Mouse (Mus musculus) bone marrow, adult 2 months (tissue): ENCODE results near the gene Vav3. TPM values are rescaled to one million over a fixed set of nuclear protein-coding genes. Genes with fewer than 3 reads are reported as not detected.

Experiments
- H3K27ac ChIP-seq: fragments of 200-500 bp; 2 replicates; pipeline ENCODE4 v1.5.1; 2012; ENCODE audit warnings: low read depth, mild to moderate bottlenecking, control low read depth, inconsistent platforms, low read length; ENCODE audit not compliant: control insufficient read depth, poor library complexity, insufficient read depth
- H3K4me1 ChIP-seq: fragments of 200-500 bp; 2 replicates; pipeline ENCODE4 v1.6.1; 2011; ENCODE audit warnings: low read length; ENCODE audit not compliant: control insufficient read depth, insufficient read depth
- H3K4me3 ChIP-seq: fragments of 200-500 bp; replicated peaks from 2 replicates; pipeline ENCODE3; 2011; ENCODE audit warnings: mild to moderate bottlenecking, low read depth, low read length, control low read depth; ENCODE audit not compliant: control insufficient read depth
- CTCF ChIP-seq: fragments of 200-500 bp; IDR thresholded peaks from 2 replicates; pipeline ENCODE4 v1.5.1; 2011; ENCODE audit warnings: low read length, control low read depth; ENCODE audit not compliant: control insufficient read depth, insufficient read depth
- POLR2A ChIP-seq: fragments of 200-500 bp; IDR thresholded peaks from 2 replicates; pipeline ENCODE4 v1.6.1; 2011; ENCODE audit warnings: low read depth, mild to moderate bottlenecking, control low read depth, low read length, borderline replicate concordance; ENCODE audit not compliant: control insufficient read depth
- WGBS: fragments of 180-500 bp; shearing (Covaris S2); methylation state at CpG from one replicate; pipeline ENCODE4 v1.1.7; 2018; 5-methylcytosine and 5-hydroxymethylcytosine counted together
- polyA plus RNA-seq: library from polyadenylated mRNA; stranded (reverse); fragments of >200 nt; gene quantifications from 2 replicates; pipeline ENCODE4 v1.2.4, GENCODE M21; 2011; ENCODE audit warnings: low replicate concordance; ENCODE audit not compliant: missing spikeins, insufficient read depth, insufficient read length

The Vav3 gene
- polyA plus RNA-seq, 1 experiment: 12.7 TPM

DNA sequence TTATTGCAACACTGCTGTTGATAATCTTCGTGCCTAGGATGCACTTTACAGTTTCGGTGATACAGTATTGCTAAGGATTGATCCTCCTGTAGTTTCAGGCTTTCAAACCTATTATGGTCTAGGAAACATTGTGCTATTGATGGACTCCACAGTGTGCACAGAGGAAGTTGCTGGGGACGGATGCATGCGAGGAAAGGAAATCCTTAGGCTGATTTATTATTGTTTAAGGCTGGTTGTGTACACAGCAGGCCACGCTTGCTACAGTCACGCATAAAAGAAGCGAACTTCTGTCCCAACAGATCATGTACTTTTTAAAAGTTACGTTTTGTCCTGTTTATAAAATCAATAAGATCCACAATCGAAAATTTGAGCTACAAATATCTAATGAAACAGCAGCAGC is 1.2 kb upstream of the Vav3 start:
- Histone ChIP-seq H3K4me1 (no peaks in the 10 kb centered on the region; the same call in 1 of the 2 replicates), H3K27ac (no peak overlapping the region), H3K4me3 (no peak overlapping the region)
- 37% methylated on average over 9 of the region's 9 CpGs for WGBS
- TF ChIP-seq CTCF: no peak
- TF ChIP-seq POLR2A: no peak

DNA sequence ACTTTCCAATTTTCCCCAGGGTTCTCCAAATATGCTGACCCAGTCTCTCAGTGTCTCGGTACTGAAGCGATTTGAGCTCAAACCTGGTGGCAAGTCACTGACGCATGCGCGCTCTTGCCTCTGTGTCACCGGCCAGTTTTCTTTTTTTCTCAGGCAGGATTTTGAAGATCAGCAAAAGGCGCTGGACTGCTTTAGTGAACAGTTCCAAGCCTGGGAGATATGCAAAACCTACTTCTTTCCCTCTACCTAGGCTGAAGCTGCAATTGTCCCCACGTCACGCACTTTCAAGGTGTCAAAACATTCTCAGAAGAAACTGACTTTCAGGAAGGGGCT is 546 bp upstream of the Vav3 start:
- Histone ChIP-seq H3K4me1 (no peaks in the 10 kb centered on the region; the same call in 1 of the 2 replicates), H3K4me3 (peak overlapping the region; percentile 57), H3K27ac (peak overlapping the region; percentile 97)
- WGBS: 0% methylated on average over 9 of the region's 9 CpGs
- TF ChIP-seq CTCF: no peak
- no peak for TF ChIP-seq POLR2A

GRCm38 (mm10) chr3:109341071-109341480 is 623 bp downstream of the Vav3 start:
- under 1% methylated on average over 18 of the region's 18 CpGs for WGBS
- TF ChIP-seq CTCF: no peak
- Histone ChIP-seq H3K27ac (peak overlapping the region; percentile 97), H3K4me1 (no peaks in the 10 kb centered on the region; the same call in 1 of the 2 replicates), H3K4me3 (peak overlapping the region; percentile 94)

DNA sequence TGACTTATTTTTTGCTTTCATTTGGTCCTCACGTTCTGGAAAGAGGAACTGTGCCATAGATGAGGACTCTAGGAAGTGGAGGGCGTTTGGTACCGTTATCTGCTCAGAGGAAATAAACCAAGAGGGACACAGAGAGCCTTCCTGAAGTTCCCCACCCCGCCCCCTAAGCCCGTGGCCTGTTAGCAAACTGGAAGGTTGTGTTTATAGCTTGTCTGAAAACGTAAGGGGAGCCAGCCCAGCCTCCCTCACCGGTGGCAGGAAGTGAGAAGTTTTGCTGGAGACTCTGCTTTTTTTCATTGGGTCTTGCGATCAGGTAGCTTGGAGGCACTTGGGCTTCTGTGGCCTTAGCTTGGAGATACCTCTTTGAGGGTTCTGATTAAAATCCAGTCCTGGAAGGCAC is 1.2 kb downstream of the Vav3 start:
- no peak for TF ChIP-seq POLR2A
- no peak for TF ChIP-seq CTCF
- peak overlapping the region; percentile 97 for H3K27ac ChIP-seq
- peak overlapping the region; percentile 67 for H3K4me3 ChIP-seq
- 2% methylated on average over 8 of the region's 8 CpGs for whole genome bisulfite sequencing
- no peaks in the 10 kb centered on the region; the same call in 1 of the 2 replicates for H3K4me1 ChIP-seq

DNA sequence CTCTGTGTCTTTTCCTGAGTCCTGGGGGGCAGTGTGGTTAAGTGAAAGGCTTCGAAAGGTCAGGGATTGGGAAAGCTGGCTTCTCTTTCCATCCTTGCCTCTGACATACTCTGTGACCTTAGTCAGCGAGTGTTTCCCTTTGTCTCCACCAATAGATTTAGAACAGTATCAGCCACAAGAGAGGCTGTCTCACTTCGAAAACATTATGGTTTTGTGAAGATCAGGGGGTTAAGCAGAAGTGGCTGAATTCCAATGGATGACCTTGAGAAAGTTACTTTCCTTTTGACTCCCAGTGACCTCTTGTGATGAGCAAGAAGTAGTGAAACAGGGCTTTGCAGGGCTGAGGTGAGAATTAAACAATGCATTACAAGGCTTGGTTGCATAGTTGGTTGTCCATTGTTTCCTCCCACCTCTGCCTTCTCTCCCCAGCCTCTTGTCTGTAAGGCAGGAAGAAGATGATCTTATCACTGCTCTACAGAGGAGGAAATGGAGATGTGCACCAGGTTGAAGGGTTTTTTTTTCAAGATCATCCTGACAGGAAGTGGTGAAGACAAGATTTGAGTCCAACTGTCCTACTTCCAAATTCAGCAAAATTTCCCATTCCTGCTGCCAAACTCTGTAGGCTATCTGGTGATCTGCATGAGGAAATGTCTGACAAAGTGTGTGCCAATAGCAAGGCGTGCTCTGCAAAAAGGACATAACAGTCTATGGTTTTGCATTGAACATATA is 11.7 kb downstream of the Vav3 start:
- Histone ChIP-seq H3K27ac (no peak overlapping the region), H3K4me3 (no peak overlapping the region), H3K4me1 (peaks cover 3% of the 10 kb centered on the region)
- TF ChIP-seq CTCF: no peak
- no peak for TF ChIP-seq POLR2A
- 33% methylated on average over 4 of the region's 4 CpGs for whole genome bisulfite sequencing

DNA sequence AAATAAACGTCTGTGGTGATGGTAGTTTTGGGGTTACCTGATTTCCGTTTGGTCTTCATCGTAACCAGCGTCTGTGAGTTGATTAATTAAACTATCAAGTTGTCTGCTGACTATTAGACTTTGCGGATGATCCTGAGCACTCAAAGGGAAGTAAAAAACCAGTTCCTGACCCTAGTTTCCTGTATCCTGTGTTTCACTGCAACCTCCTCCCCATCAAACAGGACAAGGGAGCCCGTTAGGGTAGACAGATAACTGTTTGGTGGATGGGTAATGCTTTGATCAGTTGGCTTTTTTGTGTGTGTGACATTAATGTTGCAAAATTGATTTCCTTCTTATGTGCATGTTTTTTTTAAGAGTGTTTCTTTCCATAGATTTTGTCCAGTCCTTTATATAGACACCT is 12.2 kb downstream of the Vav3 start:
- Histone ChIP-seq H3K4me3 (no peak overlapping the region), H3K27ac (no peak overlapping the region), H3K4me1 (peaks cover 3% of the 10 kb centered on the region)
- TF ChIP-seq POLR2A (no peak), CTCF (no peak)
- WGBS: 10% methylated on average over 6 of the region's 6 CpGs

GRCm38 (mm10) chr3:109353814-109354213 is 13.4 kb downstream of the Vav3 start:
- WGBS: 19% methylated on average over 5 of the region's 5 CpGs
- peaks cover 1% of the 10 kb centered on the region for H3K4me1 ChIP-seq
- no peak overlapping the region for H3K27ac ChIP-seq
- H3K4me3 ChIP-seq: no peak overlapping the region
- no peak for TF ChIP-seq CTCF
- TF ChIP-seq POLR2A: no peak

- Histone ChIP-seq H3K4me1 (peaks cover 3% of the 10 kb centered on the region), H3K4me3 (no peak overlapping the region), H3K27ac (no peak overlapping the region)
- TF ChIP-seq CTCF (no peak), POLR2A (no peak)
- 52% methylated on average over 5 of the region's 5 CpGs for WGBS
These were observed 14.7 kb downstream of the Vav3 start for GRCm38 (mm10) chr3:109355158-109355557.

- no peak for TF ChIP-seq POLR2A
- no peak for TF ChIP-seq CTCF
- WGBS: 9% methylated on average over 4 of the region's 4 CpGs
- H3K27ac ChIP-seq: peak overlapping the region; percentile 32; the same call in 1 of the 2 replicates
These were observed 20.3 kb downstream of the Vav3 start for GRCm38 (mm10) chr3:109360746-109361145.

More at GRCm38 (mm10) chr3:109360746-109361145, 20.3 kb downstream of the Vav3 start:
- H3K4me1 ChIP-seq: peaks cover 8% of the 10 kb centered on the region
- no peak overlapping the region for H3K4me3 ChIP-seq
